Mouse (Mus musculus): ENCODE measurements at regions not wholly inside any gene's neighbourhood (a gene's known extent, or its start where the extent isn't known, plus 50 kb on each side); places are given as distances from the start of the nearest gene placed in this dataset.

GRCm38 (mm10) chr8:103173313-103173712, 387.9 kb upstream of the Cdh11 start:
- Histone ChIP-seq H3K27ac (ENCODE audit: low read length) (no peak overlapping the region), H3K9ac (ENCODE audit: low read depth, low read length) (no peak overlapping the region), H3K4me3 (ENCODE audit: low read depth, low read length) (no peak overlapping the region), H3K4me2 (ENCODE audit: low read length) (no peak overlapping the region), H3K36me3 (ENCODE audit: control insufficient read depth, insufficient read depth, low read length) (no peaks in the 10 kb centered on the region), H3K27me3 (ENCODE audit: control insufficient read depth, insufficient read depth, low read depth, low read length) (no peaks in the 10 kb centered on the region), H3K9me3 (replicated peaks; ENCODE audit: control insufficient read depth, low read length, poor library complexity, severe bottlenecking) (peaks cover 3% of the 10 kb centered on the region; the same call in 1 of the 2 replicates), H3K4me1 (ENCODE audit: control insufficient read depth, insufficient read depth, low read length) (no peaks in the 10 kb centered on the region)
- ATAC-seq, result no peak
- 83% methylated on average over 3 of the region's 3 CpGs for WGBS

GRCm38 (mm10) chr8:103173803-103174429, 388.5 kb upstream of the Cdh11 start:
- WGBS, result 79% methylated on average over 5 of the region's 5 CpGs
- H3K4me2 ChIP-seq (ENCODE audit: low read length), result no peak overlapping the region
- no peak overlapping the region for H3K27ac ChIP-seq (ENCODE audit: low read length)
- no peak overlapping the region for H3K9ac ChIP-seq (ENCODE audit: low read depth, low read length)
- no peaks in the 10 kb centered on the region for H3K36me3 ChIP-seq (ENCODE audit: control insufficient read depth, insufficient read depth, low read length)
- H3K9me3 ChIP-seq (replicated peaks; ENCODE audit: control insufficient read depth, low read length, poor library complexity, severe bottlenecking), result peaks cover 3% of the 10 kb centered on the region; the same call in 1 of the 2 replicates
- no peak for ATAC-seq
- H3K4me1 ChIP-seq (ENCODE audit: control insufficient read depth, insufficient read depth, low read length), result no peaks in the 10 kb centered on the region
- no peak overlapping the region for H3K4me3 ChIP-seq (ENCODE audit: low read depth, low read length)
- no peaks in the 10 kb centered on the region for H3K27me3 ChIP-seq (ENCODE audit: control insufficient read depth, insufficient read depth, low read depth, low read length)

- no peaks in the 10 kb centered on the region for H3K4me1 ChIP-seq (ENCODE audit: control insufficient read depth, insufficient read depth, low read length)
- H3K27me3 ChIP-seq (ENCODE audit: control insufficient read depth, insufficient read depth, low read depth, low read length), result no peaks in the 10 kb centered on the region
- H3K4me2 ChIP-seq (ENCODE audit: low read length), result no peak overlapping the region
- no peak overlapping the region for H3K27ac ChIP-seq (ENCODE audit: low read length)
- H3K36me3 ChIP-seq (ENCODE audit: control insufficient read depth, insufficient read depth, low read length), result no peaks in the 10 kb centered on the region
- no peak overlapping the region for H3K9ac ChIP-seq (ENCODE audit: low read depth, low read length)
- no peaks in the 10 kb centered on the region for H3K9me3 ChIP-seq (replicated peaks; ENCODE audit: control insufficient read depth, low read length, poor library complexity, severe bottlenecking)
- H3K4me3 ChIP-seq (ENCODE audit: low read depth, low read length), result no peak overlapping the region
- no peak for ATAC-seq
Observed at GRCm38 (mm10) chr8:103180661-103181060, 395.2 kb upstream of the Cdh11 start.

GRCm38 (mm10) chr8:103188720-103189498, 403.5 kb upstream of the Cdh11 start:
- Histone ChIP-seq H3K27ac (ENCODE audit: low read length) (no peak overlapping the region), H3K4me1 (ENCODE audit: control insufficient read depth, insufficient read depth, low read length) (peaks cover 4% of the 10 kb centered on the region; the same call in 1 of the 2 replicates), H3K4me2 (ENCODE audit: low read length) (no peak overlapping the region), H3K36me3 (ENCODE audit: control insufficient read depth, insufficient read depth, low read length) (no peaks in the 10 kb centered on the region), H3K9ac (ENCODE audit: low read depth, low read length) (no peak overlapping the region), H3K27me3 (ENCODE audit: control insufficient read depth, insufficient read depth, low read depth, low read length) (no peaks in the 10 kb centered on the region), H3K9me3 (replicated peaks; ENCODE audit: control insufficient read depth, low read length, poor library complexity, severe bottlenecking) (no peaks in the 10 kb centered on the region), H3K4me3 (ENCODE audit: low read depth, low read length) (no peak overlapping the region)
- 45% methylated on average over 8 of the region's 8 CpGs for WGBS
- no peak for ATAC-seq

GRCm38 (mm10) chr8:103198251-103198650, 412.8 kb upstream of the Cdh11 start:
- 62% methylated on average over 3 of the region's 3 CpGs for WGBS
- H3K9me3 ChIP-seq (replicated peaks; ENCODE audit: control insufficient read depth, low read length, poor library complexity, severe bottlenecking), result no peaks in the 10 kb centered on the region
- no peak for ATAC-seq
- H3K4me3 ChIP-seq (ENCODE audit: low read depth, low read length), result no peak overlapping the region
- H3K27me3 ChIP-seq (ENCODE audit: control insufficient read depth, insufficient read depth, low read depth, low read length), result no peaks in the 10 kb centered on the region
- no peaks in the 10 kb centered on the region for H3K4me1 ChIP-seq (ENCODE audit: control insufficient read depth, insufficient read depth, low read length)
- no peak overlapping the region for H3K27ac ChIP-seq (ENCODE audit: low read length)
- no peak overlapping the region for H3K9ac ChIP-seq (ENCODE audit: low read depth, low read length)
- H3K4me2 ChIP-seq (ENCODE audit: low read length), result no peak overlapping the region
- no peaks in the 10 kb centered on the region for H3K36me3 ChIP-seq (ENCODE audit: control insufficient read depth, insufficient read depth, low read length)

- Histone ChIP-seq H3K27ac (ENCODE audit: low read length) (no peak overlapping the region), H3K36me3 (ENCODE audit: control insufficient read depth, insufficient read depth, low read length) (no peaks in the 10 kb centered on the region), H3K4me1 (ENCODE audit: control insufficient read depth, insufficient read depth, low read length) (no peaks in the 10 kb centered on the region), H3K9ac (ENCODE audit: low read depth, low read length) (no peak overlapping the region), H3K27me3 (ENCODE audit: control insufficient read depth, insufficient read depth, low read depth, low read length) (no peaks in the 10 kb centered on the region), H3K9me3 (replicated peaks; ENCODE audit: control insufficient read depth, low read length, poor library complexity, severe bottlenecking) (no peaks in the 10 kb centered on the region), H3K4me2 (ENCODE audit: low read length) (no peak overlapping the region), H3K4me3 (ENCODE audit: low read depth, low read length) (no peak overlapping the region)
- no peak for ATAC-seq
- WGBS, result 72% methylated on average over 11 of the region's 11 CpGs
Observed at GRCm38 (mm10) chr8:103199696-103200615, 414.5 kb upstream of the Cdh11 start.

- Histone ChIP-seq H3K9me3 (replicated peaks; ENCODE audit: control insufficient read depth, low read length, poor library complexity, severe bottlenecking) (no peaks in the 10 kb centered on the region), H3K9ac (ENCODE audit: low read depth, low read length) (no peak overlapping the region), H3K27me3 (ENCODE audit: control insufficient read depth, insufficient read depth, low read depth, low read length) (no peaks in the 10 kb centered on the region), H3K4me2 (ENCODE audit: low read length) (no peak overlapping the region), H3K36me3 (ENCODE audit: control insufficient read depth, insufficient read depth, low read length) (no peaks in the 10 kb centered on the region), H3K4me1 (ENCODE audit: control insufficient read depth, insufficient read depth, low read length) (no peaks in the 10 kb centered on the region), H3K4me3 (ENCODE audit: low read depth, low read length) (no peak overlapping the region), H3K27ac (ENCODE audit: low read length) (no peak overlapping the region)
- 65% methylated on average over 1 of the region's 1 CpGs for WGBS
- no peak for ATAC-seq
Observed at GRCm38 (mm10) chr8:103203710-103204109, 418.3 kb upstream of the Cdh11 start.

- Histone ChIP-seq H3K4me1 (ENCODE audit: control insufficient read depth, insufficient read depth, low read length) (no peaks in the 10 kb centered on the region), H3K27ac (ENCODE audit: low read length) (no peak overlapping the region), H3K9me3 (replicated peaks; ENCODE audit: control insufficient read depth, low read length, poor library complexity, severe bottlenecking) (no peaks in the 10 kb centered on the region), H3K4me2 (ENCODE audit: low read length) (no peak overlapping the region), H3K9ac (ENCODE audit: low read depth, low read length) (no peak overlapping the region), H3K36me3 (ENCODE audit: control insufficient read depth, insufficient read depth, low read length) (no peaks in the 10 kb centered on the region), H3K4me3 (ENCODE audit: low read depth, low read length) (no peak overlapping the region), H3K27me3 (ENCODE audit: control insufficient read depth, insufficient read depth, low read depth, low read length) (no peaks in the 10 kb centered on the region)
- no peak for ATAC-seq
- 76% methylated on average over 2 of the region's 2 CpGs for WGBS
Observed at GRCm38 (mm10) chr8:103214606-103215005, 429.2 kb upstream of the Cdh11 start.
